Mouse (Mus musculus): Measurements from ENCODE around the gene Crocc2.

The Crocc2 gene

DNA sequence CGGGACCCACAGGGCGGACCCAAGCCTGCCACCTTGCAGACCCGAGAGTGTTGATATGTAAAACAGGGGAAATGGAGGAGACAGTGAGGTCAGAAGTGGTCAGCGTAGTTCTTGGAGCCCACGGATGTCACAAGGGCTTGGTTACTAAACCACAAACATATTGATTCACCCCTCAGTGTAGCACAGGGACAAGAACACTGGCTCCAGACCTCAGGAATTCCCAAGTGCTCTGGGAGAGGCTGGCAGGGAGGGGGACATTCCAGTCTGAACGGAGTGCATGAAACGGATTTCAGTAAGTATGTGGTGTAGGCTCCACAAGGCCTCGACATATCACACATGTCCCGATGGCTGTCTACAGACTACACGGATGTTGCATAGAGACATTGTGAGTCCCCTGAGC, 6.6 kb upstream of the Crocc2 start:
- DNase-seq (ENCODE audit: low read depth, low spot score): no peak

DNA sequence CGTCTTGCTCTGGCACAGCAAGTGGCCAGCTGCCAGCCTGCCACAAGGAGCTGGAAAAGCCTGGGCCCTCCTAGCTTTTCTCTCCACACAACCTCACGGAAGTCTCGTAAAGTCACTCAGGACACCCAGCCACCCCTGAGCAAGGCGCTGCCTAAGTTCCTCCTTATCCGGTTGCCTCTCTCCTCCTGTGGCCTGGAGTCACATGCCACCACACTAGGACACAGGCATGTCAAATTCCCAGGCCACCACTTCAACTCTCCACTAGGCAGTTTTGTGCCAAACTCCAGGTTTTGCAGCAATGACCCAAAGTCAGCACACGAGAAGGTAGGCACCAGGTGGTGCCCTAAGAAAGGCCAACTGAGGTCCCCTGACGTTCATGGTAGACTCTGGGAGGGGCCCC, 5.9 kb upstream of the Crocc2 start:
- no peak for DNase-seq (ENCODE audit: low read depth, low spot score)

DNA sequence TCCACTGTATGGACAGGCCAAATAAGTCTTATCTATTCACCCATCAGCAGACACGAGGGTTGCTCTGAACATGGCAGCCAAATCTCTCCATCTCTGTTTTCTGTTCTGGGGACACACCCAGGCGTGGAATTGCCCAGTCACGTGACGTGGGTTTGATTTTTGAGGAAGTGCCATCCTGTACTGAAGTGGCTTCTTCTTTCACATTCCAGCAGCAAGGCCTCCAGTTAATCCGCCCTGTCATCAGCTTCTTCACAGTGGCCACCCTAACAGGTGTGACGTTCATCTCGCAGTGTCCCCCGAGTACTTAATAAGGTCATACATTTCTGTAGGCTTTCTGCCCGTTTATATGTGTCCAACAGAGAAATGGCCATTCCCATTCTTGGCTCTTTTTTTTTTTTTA, 3.1 kb upstream of the Crocc2 start:
- DNase-seq (ENCODE audit: low read depth, low spot score): no peak

DNA sequence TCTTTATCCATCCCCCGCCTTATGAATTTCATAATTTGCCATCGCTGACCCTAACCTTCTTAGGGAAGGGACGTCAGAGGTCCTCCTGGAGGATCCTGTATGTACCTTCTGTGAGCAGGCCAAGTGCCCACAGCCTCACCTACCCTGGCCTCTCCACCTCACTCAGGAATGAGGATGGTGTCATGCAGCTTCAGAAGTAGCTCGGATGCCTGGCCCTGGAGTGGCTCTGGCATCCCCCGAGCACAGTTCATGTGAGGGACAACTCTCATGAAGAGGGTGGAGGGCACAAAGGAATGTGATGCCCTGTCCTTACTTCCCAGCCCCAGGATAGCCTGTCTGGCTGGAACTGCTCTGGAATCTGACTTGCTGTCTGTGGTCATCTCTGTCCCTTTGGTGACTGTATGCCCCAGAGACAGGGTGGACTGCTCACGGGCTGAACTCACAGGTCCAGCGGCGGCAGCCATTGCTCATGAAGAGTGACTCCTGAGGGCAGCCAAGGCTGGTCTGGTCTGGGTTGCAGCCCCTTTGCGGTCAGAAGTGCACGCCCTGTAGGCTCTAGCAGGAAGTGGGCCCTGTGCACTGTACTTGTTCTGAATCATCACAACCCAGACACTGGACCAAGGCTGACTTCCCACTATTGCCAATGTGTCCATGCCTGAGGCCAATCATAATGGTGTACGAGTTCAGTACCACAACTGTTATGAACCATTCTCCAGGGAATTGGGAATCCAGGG, 2.0 kb upstream of the Crocc2 start:
- DNase-seq (ENCODE audit: low read depth, low spot score): no peak

DNA sequence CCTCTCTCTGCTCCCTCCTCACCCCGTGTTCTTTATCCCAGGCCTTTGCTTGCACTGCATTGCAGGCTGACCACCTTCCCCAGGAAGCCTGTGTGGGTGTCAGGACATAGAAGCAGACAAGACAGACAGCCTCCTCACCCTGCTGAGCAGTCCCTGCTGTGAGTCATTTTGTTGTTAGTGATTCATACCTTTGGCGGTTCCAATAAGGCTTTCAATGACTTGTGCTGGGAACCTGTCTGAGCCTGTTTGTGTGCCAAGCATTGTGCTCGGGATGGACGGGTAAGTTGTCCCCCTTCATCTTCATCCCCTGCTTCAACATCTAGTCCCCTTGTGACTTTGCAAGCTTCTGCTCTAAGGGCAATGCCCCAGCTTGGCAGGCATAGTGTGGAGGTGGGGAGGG, 5.1 kb downstream of the Crocc2 start:
- DNase-seq (ENCODE audit: low read depth, low spot score): no peak

DNA sequence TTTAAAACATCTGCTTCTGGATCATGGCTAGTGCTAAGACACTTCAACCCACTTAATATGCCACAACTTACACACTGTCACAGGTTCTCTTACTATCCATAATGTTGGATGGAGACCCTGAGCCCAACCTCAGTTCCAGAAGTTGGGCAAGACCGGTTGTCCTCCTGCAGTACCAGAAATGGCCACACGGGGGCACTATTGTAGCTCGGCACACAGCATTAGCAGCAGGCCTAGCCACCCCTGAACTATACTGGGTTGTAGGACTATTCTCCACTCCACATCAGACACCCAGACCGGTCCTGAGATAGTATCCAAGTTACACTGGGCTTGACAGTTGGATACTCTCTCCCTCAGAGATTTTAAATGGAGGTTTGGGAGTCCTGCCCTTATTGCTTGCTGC, 5.9 kb downstream of the Crocc2 start:
- DNase-seq (ENCODE audit: low read depth, low spot score): peak; percentile 87

DNA sequence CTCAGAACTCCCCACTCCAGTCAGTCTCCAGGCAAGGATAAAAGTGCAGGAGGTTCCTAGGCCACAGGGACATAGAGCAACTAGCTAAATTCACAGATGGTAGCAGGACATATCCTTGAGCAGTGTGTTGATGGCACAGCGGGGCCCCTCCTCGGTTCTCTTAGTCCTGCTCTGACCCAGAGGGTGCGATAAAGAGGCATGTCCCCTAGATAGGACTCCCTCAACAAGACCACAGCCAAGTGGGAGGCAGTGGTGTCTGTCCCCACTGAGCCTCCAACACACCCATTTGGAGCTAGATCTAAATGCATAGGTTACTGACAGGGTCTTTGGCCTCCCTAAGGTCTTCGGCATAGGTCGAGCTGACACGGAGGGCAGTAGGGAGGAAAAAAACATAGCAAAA, 7.3 kb downstream of the Crocc2 start:
- DNase-seq (ENCODE audit: low read depth, low spot score): peak; percentile 20

DNA sequence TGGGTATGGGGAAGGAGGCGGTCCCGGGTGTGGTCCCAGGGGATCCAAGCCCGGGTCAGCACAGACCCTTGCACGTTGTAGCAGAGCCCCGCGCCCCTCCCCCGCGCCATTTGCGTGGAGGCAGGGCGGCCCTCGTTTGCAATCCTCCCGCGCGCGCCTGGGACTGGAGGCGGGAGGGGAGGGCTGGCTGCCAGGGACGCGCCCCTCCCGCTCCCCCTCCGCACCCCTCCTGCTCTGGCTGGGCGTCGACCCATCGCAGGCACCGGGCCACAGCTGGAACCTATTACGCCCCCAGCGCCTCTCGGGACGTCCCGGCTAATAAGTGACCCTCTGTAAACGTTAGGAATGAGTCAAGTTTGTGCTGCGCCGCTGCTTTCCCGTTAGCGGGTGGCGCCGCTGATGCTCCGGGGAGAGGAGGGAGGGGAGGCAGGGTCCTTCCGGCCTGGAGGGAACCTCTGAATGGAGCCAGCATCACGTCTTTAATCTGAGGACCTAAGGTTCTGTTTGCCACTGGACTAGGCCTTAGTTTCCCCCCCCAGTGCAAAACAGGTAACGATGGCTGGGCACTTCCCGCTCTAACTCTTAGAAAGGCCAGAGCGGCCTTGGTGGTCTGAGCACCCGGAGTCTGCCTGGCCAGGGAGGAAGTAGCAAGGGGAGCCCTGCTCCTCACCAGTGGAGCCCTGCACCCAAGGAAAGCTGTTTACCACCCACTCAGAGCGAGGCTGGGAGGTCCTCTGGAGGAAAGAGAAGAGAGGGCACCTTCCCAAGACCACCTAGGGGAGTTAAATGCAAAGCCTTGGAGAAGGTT, 8.2 kb downstream of the Crocc2 start:
- peak; percentile 64 for DNase-seq (ENCODE audit: low read depth, low spot score)

DNA sequence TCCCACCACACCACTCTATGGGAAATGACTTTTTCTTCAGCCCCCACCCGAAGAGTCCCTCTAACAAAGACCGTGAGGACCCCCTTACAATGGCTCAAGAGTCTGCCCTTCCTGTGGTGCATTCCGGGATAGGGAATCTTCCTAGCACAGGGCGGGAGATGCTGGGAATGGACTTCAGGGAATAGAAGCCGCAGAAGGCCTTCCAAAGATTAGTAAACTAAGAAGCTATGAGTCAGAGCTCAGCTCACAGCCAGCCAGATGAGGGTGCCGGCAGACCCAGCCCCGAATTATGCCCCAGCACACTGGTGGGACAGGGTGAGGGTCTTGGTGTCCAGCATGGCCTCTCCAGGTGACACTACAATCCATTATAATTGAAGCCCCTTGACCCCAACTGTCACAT, 13.8 kb downstream of the Crocc2 start:
- DNase-seq (ENCODE audit: low read depth, low spot score): no peak

DNA sequence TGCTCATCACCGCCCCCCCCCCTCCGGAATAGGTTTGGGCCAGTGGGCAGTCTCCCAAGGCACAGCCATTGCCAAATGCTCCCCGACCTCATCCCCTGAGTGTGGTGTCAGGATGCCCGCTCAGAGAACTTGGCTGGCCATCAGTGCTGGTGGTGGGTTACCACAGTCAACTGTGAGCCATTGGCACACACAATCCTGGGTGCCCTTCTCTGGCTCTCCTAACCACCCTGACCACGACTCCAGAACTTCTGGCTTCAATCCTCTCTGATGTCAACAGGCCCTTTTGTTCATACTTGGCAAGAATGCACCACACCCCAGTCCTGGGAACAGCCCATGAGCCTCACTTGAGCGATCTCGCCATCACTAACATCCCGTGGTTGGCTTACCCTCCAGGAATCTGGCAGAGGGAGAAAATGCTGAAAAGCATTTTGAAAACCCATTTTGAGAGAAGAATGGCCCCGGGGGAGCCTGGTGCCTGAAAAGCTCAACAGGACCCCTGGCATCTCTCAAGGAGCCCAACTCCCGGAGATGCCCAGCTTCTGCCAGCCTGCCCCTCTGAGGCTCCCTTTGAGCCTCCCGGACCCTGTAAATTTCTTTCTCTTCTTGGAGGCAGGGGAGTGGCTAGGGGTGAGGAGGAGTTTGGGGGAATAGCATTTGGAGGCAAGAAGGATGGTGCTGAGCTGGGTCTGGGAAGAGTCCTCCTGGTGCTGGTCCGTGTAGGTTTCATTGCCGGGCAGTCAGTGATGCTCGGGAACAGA, 15.7 kb downstream of the Crocc2 start:
- peak; percentile 40 for DNase-seq (ENCODE audit: low read depth, low spot score)

DNA sequence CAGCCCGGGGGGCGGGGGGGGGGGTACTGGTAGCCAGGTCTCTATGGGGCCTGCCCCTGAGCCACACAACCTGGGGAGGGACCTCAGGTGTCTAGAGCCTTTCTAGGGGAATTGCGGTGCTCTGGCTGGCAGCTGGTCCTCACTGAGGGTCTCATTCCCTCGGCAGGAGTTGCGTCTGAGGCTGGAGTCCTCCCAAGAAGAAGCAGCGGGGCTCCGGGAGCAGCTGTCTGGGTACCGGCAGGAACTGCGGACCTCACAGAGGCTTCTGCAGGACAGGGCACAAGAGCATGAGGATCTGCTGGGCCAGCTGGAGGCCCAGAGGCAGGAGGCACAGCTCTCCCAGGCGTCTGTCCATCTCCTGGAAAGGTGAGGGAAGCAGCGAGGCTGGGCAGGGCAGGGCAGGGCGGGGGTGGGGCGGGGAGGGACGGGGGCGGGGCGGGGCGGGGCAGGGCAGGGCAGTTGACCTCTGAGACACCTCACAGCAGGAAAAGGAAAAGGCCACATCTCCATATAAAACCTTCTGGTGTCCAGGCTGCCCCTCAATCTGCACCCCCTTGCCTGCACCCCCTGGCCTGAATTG, 22.3 kb downstream of the Crocc2 start:
- DNase-seq (ENCODE audit: low read depth, low spot score): no peak

DNA sequence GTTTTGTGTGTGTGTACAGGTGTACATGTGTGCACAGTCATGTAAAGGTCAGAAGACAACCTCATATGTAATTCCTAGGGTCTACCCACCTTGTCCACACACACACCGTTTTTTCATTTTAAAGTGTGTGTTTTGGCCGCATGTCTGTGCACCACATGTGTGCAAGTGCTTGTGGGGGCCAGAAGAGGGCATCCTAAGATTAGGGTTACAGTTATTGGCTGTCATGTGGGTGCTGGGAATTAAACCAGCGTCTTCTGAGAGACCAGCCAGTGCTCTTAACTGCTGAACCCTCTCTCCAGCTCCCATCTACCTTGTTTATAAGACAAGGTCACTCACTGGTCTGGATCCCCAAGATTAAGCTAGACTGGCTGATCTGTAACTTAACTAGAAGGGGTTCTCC, 26.4 kb downstream of the Crocc2 start:
- DNase-seq (ENCODE audit: low read depth, low spot score): peak; percentile 30

DNA sequence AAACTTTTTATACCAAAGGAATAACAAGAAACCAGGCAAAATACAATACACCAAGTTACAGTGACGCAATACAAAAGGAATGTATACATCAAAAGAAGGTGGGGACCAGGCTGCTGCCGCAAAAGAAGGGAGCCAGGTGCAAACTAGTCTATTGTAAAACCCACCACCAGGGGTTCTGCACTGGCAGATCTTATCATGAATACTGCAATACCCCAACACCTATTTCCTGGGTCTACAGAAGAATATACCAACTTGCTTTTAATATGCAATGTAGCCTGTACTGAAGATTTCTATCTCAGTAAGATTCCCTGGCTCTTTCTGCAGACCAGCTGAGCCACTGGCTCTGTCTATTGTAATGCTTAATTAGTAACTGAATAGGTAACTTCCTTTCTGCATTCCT, 28.9 kb downstream of the Crocc2 start:
- DNase-seq (ENCODE audit: low read depth, low spot score): peak; percentile 71

DNA sequence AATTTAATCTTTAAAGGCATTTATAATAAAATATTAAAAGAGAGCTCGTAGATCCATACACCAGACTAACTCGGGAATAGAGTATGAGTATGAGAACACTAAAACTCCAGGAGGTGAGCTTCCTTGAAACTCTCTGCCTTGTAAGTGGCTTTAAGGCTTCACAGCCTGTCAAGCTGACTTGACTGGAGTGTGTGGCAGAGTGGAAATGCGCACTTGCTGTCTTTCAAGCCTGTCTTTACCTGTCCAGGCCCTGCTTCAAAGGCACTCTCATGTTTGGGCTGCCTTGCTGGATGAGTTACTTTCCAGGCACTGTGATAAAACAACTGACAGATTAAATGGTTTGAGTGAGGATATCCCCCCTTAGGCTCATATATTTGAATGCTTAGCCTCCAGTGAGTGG, 29.4 kb downstream of the Crocc2 start:
- DNase-seq (ENCODE audit: low read depth, low spot score): peak; percentile 67

DNA sequence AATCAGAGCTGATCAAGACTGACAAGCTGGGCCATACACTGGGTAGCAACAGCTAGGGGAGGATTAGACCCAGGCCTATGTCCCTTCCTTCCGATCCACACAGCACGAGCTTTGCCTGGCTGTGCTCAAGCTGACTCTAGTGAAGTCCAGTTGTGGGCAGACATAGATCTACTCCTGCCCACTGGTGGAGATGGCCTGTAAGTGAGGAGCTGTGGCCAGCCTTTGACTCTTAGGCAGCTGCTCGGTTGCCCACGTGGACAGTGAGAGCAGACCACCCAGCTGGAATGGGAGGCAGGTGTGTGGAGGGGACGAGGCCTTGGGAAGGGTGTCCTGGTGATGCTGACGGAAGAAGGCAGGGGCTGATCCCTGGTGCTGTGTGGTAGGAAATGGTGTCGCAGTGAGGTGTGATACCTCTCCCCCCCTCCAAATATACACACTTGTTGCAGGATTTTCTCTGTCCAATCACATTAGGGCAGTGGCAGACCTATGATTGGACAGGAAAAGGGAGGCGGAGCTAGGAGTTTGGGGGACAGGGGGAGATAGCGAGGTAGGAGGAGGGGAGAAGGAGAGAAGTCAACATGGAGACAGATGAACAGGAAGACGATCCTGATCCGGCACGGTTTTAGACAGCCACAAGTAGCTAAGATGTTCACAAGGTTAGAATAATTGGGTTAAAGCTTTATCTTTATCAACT, 37.9 kb downstream of the Crocc2 start:
- DNase-seq (ENCODE audit: low read depth, low spot score): no peak

DNA sequence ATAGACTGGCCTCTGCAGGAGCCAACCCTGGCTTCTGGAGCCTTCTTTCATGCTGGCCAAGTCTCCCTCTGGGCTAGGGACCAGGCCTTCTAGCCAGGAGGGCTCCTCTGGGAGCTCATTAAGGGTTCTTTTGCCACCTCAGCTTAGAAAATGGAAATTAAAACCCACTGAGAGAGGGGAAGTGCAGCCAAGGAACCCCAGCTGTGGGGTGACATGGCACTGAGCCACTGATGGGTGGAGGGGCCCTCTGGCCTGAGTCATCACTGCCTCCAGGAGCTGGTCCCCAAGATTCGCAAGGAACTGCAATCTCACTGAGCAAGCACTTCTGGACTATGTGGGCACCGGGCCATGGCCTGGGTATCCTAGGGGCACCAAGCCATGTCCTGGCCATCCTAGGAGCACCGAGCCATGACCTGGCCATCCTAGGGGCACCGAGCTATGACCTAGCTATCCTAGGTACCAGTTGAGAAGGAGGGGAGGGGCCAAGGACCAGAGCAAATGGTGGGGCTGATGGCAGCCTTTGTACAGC, 39.1 kb downstream of the Crocc2 start:
- DNase-seq (ENCODE audit: low read depth, low spot score): no peak

DNA sequence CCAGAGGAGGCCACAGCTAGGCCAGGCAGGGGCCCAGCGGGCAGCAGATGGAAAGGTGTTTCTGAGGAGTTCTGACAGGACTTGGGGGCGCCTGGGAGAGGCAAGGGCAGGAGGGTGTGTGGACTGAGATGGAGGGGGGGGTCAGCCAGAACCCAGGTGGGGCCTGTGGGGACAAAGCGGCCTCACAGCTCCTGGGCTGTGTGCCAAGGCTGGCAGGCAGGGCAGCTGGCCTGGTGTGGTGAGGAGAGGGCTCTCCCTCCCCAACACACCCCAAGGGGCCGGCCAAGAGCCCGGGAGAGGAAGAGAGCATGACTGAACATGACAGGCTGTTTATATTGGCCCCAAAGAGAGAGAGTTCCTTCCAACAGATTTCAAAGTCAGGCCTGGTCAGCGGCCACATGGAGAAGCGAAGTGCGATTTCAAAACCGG, 41.7 kb downstream of the Crocc2 start:
- DNase-seq (ENCODE audit: low read depth, low spot score): no peak

DNA sequence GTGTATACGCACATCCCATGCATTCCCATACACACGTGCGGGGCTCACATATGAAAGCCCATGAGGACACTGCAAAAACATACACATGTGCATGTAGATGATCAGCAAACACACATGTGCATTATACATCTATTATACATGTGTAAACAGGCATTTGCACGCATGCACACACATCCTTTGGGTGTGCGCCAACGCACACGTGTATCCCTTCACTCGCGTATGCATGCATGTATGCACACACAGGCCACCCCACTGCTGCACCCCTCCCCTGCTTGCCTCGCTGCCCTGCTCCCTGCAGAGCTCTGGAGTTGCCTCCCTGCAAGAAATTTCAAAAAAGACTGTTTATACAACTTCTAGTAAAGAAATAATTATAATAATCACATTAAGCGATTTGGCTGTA, 42.5 kb downstream of the Crocc2 start:
- no peak for DNase-seq (ENCODE audit: low read depth, low spot score)

DNA sequence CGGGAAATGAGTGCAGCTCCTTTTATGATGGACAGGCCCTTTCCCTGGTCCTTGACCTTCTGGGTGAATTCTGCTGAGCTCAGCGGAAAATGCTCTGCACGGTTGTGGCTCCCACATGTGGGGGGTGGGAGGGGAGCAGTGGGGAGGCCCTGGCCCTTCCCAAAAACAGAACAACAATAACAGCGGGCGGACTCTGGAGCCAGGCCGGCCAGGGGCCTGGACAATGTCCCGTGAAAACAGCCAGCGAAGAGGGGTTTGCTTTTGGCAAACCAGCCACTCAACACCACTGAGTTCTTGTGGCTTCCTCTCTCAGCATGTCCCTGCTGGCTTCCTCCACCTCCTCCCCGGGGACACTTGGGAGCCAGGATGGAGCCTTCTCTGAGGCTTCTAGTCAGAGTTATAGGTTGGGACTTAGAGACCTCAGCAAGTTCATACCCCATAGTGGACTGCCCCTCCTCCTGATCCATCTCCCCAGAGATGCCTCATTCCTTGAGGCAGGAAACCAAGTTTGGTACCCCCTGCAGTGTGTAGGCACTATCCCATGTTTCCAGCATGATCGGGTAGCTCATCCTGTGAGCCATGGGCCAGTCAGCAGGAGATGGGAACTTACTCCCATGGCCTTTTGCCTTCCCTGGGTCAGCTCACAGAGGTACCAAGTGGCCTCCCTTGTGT, 43.2 kb downstream of the Crocc2 start:
- no peak for DNase-seq (ENCODE audit: low read depth, low spot score)

DNA sequence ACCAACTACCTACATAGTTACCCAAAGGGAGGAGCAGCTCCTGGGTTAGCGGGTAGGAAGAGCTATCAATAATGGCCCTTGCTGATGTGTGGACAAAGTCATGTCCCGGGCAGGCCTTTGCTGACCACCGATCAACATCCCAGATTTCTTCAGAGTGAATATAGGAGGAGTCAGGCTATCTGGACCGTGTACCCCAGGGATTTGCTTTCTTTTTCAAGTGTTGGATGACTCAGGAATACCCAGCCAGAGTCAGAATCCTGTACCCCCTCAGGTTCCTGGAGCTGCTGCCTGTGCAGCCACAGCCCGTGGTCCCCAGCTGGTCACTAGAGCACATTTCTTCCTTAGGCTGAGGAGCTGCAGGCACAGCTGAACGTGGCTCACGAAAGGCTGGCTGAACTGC, 43.9 kb downstream of the Crocc2 start:
- DNase-seq (ENCODE audit: low read depth, low spot score): no peak

DNA sequence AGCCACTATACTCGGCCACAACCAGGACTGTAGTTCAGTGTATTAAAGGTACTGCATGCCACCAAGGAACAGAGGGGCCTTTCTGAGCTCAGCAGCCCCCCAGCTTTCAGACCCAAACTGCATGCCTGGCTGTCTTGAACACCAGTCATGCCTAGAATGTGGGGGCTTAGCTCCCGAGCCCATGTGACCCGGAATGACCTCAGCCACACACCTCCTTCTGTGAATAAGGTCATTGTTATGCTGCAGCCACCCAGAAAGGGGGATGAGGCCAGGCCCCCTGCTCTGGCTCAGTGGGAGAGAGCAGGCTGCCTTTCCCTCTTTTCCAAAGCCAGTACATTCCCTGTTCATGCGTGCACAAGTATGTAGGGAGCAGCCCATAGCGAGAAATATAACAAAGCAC, 46.1 kb downstream of the Crocc2 start:
- peak; percentile 27 for DNase-seq (ENCODE audit: low read depth, low spot score)

Data from ZHBTc4 (cell line).